Mouse (Mus musculus) limb, embryonic 14.5 days (tissue): ENCODE results near the gene Itgb8. TPM values are rescaled to one million over a fixed set of nuclear protein-coding genes. Genes with fewer than 3 reads are reported as not detected.

Experiments used
- ATAC-seq: fragments of 200-750 bp; cut with Nextera tagmentation; 2 replicates; pipeline ENCODE4 v1.8.0; 2017; ENCODE audit warnings: low read depth, moderate number of reproducible peaks, moderate TSS enrichment; ENCODE audit not compliant: low FRiP score
- DNase-seq: peaks from one replicate; pipeline ENCODE4 v3.0.0-alpha.2; 2015; ENCODE audit warnings: low spot score
- H3K27ac ChIP-seq: fragments of 300-500 bp; sonication (generic); replicated peaks from 2 replicates; pipeline ENCODE4 v1.5.1; 2014; ENCODE audit warnings: low read depth, mild to moderate bottlenecking, low read length, moderate library complexity, mixed read lengths
- H3K27me3 ChIP-seq: fragments of 300-500 bp; sonication (generic); 2 replicates; pipeline ENCODE4 v1.6.1; 2014; ENCODE audit warnings: low read length, mixed read lengths; ENCODE audit not compliant: control insufficient read depth, insufficient read depth
- H3K36me3 ChIP-seq: fragments of 300-500 bp; sonication (generic); 2 replicates; pipeline ENCODE4 v1.6.1; 2014; ENCODE audit warnings: mild to moderate bottlenecking, low read length, moderate library complexity, mixed read lengths; ENCODE audit not compliant: control insufficient read depth, insufficient read depth
- H3K4me1 ChIP-seq: fragments of 300-500 bp; sonication (generic); 2 replicates; pipeline ENCODE4 v1.6.1; 2014; ENCODE audit warnings: antibody characterized with exemption, low read length, mixed read lengths; ENCODE audit not compliant: control insufficient read depth, insufficient read depth
- H3K4me2 ChIP-seq: fragments of 300-500 bp; sonication (generic); replicated peaks from 2 replicates; pipeline ENCODE4 v1.6.1; 2014; ENCODE audit warnings: low read depth, mild to moderate bottlenecking, low read length, moderate library complexity; ENCODE audit not compliant: severe bottlenecking
- H3K4me3 ChIP-seq: fragments of 300-500 bp; sonication (generic); replicated peaks from 2 replicates; pipeline ENCODE4 v1.5.1; 2014; ENCODE audit warnings: low read length
- H3K9ac ChIP-seq: fragments of 300-500 bp; sonication (generic); 2 replicates; pipeline ENCODE4 v1.6.1; 2014; ENCODE audit warnings: mild to moderate bottlenecking, low read depth, low read length, moderate library complexity; ENCODE audit not compliant: severe bottlenecking
- H3K9me3 ChIP-seq: fragments of 300-500 bp; sonication (generic); 2 replicates; pipeline ENCODE4 v1.6.1; 2016; ENCODE audit warnings: low read length; ENCODE audit not compliant: control insufficient read depth
- POLR2A ChIP-seq: fragments of 200-500 bp; IDR thresholded peaks from 2 replicates; pipeline ENCODE4 v1.8.0; 2012; ENCODE audit warnings: inconsistent platforms, mild to moderate bottlenecking, moderate library complexity, borderline replicate concordance; ENCODE audit not compliant: insufficient read depth, insufficient read length; ENCODE audit errors: extremely low read depth
- WGBS: fragments of 180-500 bp; shearing (Covaris S2); extraction: QIAGEN DNeasy Blood & Tissue Kit; methylation state at CpG from one replicate; pipeline ENCODE4 v1.1.7; 2014; 5-methylcytosine and 5-hydroxymethylcytosine counted together
- polyA plus RNA-seq, 2 experiments: library from polyadenylated mRNA; depleted of rRNA in 1 of 2; stranded (reverse) in 1 of 2; unstranded in 1 of 2; fragments of >200 nt; fragmentation: Nextera tagmentation in 1 of 2; extraction: Ambion mirVana in 1 of 2; gene quantifications; 2 replicates each; pipeline versions ENCODE4 v1.2.1 to v1.2.3; 2012 to 2014

The Itgb8 gene
- polyA plus RNA-seq, 2 experiments = 2.5 to 4.2 TPM

DNA sequence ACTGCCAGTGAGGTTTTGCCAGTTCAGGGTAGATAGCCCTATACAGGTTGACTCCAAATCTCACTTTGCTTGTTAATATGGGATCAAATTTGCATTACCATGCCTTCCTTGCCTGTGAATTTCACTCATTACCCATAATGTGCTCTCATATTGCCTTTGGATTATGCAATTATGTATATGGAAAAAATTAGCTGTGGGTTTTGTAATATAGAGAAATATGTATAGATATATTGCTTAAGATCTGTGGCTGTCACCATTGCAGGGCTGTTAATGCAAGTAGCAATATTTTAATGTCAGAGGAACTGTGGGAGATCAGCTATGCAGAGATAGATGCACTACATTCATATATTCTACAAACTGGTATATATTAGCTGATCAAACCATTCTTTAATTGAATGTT lies 43.5 kb downstream of the Itgb8 start:
- no peak overlapping the region for H3K4me3 ChIP-seq
- H3K9ac ChIP-seq = no peak overlapping the region
- H3K4me2 ChIP-seq = no peak overlapping the region
- peaks cover 3% of the 10 kb centered on the region; the same call in 1 of the 2 replicates for H3K36me3 ChIP-seq
- no peak for ATAC-seq
- H3K27ac ChIP-seq = no peak overlapping the region
- H3K4me1 ChIP-seq = no peaks in the 10 kb centered on the region
- H3K27me3 ChIP-seq = no peaks in the 10 kb centered on the region
- TF ChIP-seq POLR2A = no peak
- no peak for DNase-seq
- no peaks in the 10 kb centered on the region for H3K9me3 ChIP-seq

DNA sequence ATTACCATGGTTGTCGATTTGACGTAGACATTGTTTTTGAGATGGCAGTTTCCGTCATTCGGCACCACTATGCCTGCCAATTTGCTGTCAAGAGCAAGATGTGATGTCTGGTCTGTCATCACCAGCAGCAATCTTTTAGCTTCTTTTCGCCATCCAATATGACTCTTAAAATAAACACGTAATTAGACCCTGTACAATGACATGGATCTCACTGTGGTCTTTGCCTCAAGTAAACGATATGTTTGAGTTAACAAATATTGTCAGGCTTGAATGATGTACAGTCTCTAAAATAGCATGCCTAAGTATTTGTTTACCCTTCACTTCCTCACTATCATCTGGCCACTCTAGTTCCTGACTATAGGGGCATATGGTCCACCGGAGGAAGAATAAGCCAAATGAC lies 48.8 kb downstream of the Itgb8 start:
- no peak overlapping the region for H3K4me2 ChIP-seq
- no peak overlapping the region for H3K27ac ChIP-seq
- no peaks in the 10 kb centered on the region for H3K27me3 ChIP-seq
- 91% methylated on average over 8 of the region's 8 CpGs for WGBS
- peaks cover 3% of the 10 kb centered on the region; the same call in 1 of the 2 replicates for H3K36me3 ChIP-seq
- H3K4me1 ChIP-seq = 0 out of 2 replicates have a peak, but pooled peaks cover under 1% of the 10 kb centered on the region
- no peak overlapping the region for H3K9ac ChIP-seq
- no peak for TF ChIP-seq POLR2A
- no peaks in the 10 kb centered on the region for H3K9me3 ChIP-seq
- H3K4me3 ChIP-seq = no peak overlapping the region
- DNase-seq (no peak), ATAC-seq (no peak)

DNA sequence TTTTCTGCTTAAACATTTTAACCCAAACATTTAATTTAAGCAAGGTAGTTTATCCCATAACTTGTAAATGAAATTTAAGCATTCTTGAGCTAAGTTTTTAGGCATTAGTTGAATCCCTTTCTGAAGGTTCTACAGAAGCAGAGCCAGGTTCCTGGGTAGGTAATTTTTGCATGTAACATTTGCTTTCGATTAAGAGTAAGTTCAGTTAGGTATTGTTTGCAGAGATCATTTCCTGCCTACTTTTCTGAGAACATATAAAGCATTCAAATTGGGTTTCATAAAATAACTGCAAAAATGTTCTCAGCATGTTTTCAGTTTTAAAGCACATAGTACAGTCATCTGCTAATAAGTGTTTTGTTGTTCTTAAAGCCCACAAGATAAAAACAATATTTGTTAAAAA lies 53.2 kb downstream of the Itgb8 start:
- Histone ChIP-seq H3K4me2 (no peak overlapping the region), H3K9ac (no peak overlapping the region), H3K4me1 (peaks cover 9% of the 10 kb centered on the region), H3K4me3 (no peak overlapping the region), H3K27me3 (no peaks in the 10 kb centered on the region), H3K27ac (no peak overlapping the region), H3K36me3 (peaks cover 4% of the 10 kb centered on the region), H3K9me3 (no peaks in the 10 kb centered on the region)
- ATAC-seq (no peak), DNase-seq (no peak)
- TF ChIP-seq POLR2A = no peak
- 38% methylated on average over 1 of the region's 1 CpGs for WGBS

DNA sequence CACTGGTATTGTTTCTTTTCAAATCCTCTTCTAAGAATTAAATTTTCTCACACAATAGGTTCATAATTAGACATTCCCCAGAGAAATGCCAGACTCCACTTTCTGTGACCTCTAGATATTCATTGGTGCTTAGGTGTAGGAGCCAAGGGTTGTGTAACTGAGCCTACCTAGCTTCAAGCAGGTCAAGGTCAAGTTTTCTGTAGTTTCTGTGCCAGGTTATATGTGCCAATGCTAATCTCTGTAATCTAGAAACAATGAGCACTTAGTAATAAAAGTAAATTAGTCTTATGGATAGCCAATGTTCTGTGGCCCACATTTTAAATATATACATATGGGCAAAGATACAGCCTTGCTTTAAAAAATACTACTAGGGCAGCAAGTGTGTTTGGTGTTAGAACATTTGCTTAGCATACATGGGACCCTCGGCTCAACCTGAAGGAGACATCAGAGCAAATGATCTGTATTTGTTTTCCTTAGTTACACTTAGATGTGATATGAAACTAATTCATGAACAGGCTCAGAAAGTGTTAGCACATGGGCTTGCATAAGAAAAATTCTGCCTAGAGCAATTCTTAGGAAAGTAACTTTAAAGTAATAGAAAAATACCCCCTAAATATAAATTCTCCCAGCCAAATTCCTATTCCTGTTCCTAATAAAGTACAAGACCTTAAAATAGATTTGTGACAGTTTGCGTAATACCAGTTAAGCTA lies 56.2 kb downstream of the Itgb8 start:
- Histone ChIP-seq H3K36me3 (peaks cover 14% of the 10 kb centered on the region; the same call in 1 of the 2 replicates), H3K4me3 (no peak overlapping the region), H3K9me3 (no peaks in the 10 kb centered on the region), H3K27me3 (no peaks in the 10 kb centered on the region), H3K4me2 (no peak overlapping the region), H3K27ac (no peak overlapping the region), H3K4me1 (peaks cover 9% of the 10 kb centered on the region), H3K9ac (no peak overlapping the region)
- no peak for TF ChIP-seq POLR2A
- 50% methylated on average over 2 of the region's 2 CpGs for WGBS
- ATAC-seq (0 out of 2 replicates have a peak, but pooled peaks have one; percentile 12), DNase-seq (no peak)

DNA sequence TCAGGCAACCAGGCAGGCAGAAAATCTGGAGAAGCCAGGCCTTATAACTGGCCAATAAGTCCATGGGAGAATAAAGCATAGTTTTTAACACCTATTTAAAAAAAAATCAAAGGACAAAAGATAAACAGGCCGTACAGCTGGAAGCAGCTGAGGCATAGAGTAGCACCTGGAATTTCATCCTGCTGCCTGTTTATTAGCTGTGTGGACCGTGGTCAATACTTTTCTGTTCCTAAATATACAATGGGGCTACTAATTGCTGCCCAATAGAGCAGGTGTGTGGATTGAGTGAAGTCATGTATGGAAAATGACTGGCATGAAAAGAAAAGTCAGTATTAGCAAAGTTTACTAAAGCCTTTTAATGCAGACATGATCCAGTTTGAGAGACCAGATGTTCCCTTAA lies 62.6 kb downstream of the Itgb8 start:
- H3K36me3 ChIP-seq = peaks cover 14% of the 10 kb centered on the region; the same call in 1 of the 2 replicates
- 31% methylated on average over 2 of the region's 2 CpGs for WGBS
- TF ChIP-seq POLR2A = no peak
- no peak overlapping the region for H3K27ac ChIP-seq
- H3K4me3 ChIP-seq = no peak overlapping the region
- no peak overlapping the region for H3K9ac ChIP-seq
- DNase-seq (no peak), ATAC-seq (no peak)
- H3K4me1 ChIP-seq = no peaks in the 10 kb centered on the region
- no peak overlapping the region for H3K4me2 ChIP-seq
- no peaks in the 10 kb centered on the region for H3K9me3 ChIP-seq
- H3K27me3 ChIP-seq = no peaks in the 10 kb centered on the region
